Mouse (Mus musculus): ENCODE results near the gene Upk3b.
A peak's percentile ranks its signal among the peaks of the same experiment; 100 is the strongest.

The Upk3b gene

GRCm38 (mm10) chr5:136038258-136039214 lies at the start of gene Upk3b:
TSS of gene Upk3b (plus strand) at chr5:136038496.
- DNase-seq = no peak

DNA sequence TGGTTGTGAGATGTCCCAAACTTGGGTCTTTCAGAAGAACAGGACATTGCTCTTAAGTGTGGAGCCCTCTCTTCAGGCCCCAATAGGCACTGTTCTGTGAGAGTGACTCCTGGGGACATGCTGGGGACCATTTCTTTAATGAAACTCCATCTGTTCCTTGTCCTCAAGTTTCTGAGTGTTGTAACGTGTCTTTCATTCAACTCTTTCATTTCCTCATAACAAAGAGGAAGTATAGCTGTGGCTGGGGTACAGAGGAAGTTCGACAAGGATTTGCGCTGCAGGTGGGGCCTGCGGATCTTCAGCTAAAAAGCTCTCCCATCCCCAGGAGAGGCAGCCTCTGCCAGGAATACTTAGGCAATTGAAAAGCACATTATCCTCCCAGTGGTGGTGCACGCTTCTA lies 47.7 kb upstream of the Upk3b start:
- DNase-seq = no peak

GRCm38 (mm10) chr5:135993381-135993965 lies 44.8 kb upstream of the Upk3b start:
- DNase-seq = no peak

DNA sequence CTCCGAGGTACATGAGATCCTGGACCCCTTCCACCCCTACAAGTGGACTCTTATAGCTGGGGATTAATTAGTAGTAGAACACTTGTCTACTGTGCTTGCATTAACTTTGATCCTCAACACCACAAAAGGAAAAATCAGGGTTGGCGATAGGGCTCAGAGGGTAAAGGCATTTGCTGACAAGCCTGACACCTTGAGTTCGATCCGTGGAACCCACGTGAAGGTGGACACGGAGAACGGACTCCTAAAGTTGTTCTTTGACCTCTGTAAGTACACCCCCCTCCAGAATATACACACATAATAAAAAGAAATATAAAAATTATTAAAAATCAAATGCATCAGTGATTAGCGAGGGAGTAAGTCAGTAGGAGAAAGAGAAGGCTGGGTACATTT lies 44.0 kb upstream of the Upk3b start:
- DNase-seq = no peak

GRCm38 (mm10) chr5:135994725-135995687 lies 43.3 kb upstream of the Upk3b start, which contains the start of gene Dtx2:
TSS of gene Dtx2 (plus strand) at chr5:135994800.
- peak; percentile 92 for DNase-seq

- no peak for DNase-seq
These were observed 42.1 kb upstream of the Upk3b start for GRCm38 (mm10) chr5:135996162-135996561.

DNA sequence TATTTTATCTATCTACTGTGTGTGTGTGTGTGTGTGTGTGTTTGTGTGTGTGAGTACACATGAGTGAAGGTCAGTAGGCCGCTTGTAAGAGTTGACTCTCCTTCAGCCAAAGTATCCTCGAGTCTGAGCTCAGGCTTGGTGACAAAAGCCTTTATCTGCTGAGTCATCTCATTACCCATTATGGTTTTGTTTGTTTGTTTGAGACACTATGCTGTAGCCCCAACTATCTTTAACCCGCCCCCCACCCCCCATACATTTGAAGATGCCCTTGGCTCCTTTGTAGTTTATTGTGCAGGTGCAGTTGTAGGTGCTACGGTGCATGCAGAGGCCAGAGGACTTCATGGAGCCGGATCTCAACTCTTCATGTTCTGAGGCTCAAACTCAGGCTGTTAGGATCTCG lies 37.1 kb upstream of the Upk3b start:
- no peak for DNase-seq

GRCm38 (mm10) chr5:136002325-136002724 lies 36.0 kb upstream of the Upk3b start:
- no peak for DNase-seq

DNA sequence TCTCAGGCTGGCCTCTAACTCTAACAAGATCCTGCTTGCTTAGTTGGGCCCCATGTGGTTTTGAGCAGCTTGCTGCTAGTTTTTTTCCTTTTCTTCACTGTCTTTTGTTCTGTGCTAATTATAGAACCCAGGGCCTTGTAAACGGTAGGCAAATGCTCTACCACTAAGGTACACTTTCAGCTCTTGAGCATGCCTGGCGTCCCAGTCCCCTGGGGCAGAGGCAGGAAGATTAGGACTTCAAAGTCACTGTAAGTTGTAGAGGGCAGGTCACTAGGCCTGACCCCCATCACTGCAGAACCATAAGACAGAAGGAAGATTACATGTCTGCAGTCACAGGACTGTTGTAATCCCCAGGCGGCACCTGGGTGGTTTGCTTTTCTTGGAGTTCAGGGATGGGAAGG lies 35.5 kb upstream of the Upk3b start:
- no peak for DNase-seq

DNA sequence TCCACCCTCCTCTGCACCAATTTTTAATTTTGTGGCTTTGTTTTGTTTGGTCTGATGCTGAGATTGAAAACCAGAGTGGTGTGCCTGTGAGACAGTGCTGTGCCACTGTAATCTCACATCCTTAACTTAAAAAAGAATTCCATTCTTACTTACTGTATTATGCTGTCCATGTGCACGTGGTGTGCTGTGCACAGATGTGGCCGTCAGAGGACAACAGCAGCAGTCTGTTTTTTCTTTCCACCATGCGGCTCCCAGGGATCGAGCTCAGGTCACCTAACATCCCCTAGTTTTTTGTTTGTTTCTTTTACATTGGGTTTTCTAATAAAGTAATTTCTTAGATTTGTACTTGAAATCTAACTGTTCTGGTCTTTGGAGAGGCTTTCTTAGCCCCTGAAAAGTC lies 33.8 kb upstream of the Upk3b start:
- no peak for DNase-seq

DNA sequence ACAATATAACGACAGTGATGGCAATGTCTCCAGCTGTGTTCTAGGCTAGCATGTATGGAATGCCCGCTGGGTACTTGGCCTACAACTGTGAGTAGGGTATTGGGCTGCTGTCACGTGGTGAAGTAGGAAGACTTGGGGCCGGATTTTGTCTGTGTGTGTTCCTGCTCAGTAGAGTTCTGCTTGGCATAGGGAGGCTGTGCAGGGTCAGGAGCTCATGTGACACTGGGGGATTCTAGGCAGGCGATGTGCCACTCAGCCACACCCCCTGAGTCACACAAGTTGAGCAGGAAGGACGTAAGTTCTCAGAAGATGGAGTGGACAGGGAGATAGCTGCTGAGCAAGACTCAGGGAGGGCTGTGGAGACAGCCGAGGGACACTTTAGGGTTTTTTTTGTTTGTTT lies 30.6 kb upstream of the Upk3b start:
- DNase-seq = no peak

GRCm38 (mm10) chr5:136014877-136015276 lies 23.4 kb upstream of the Upk3b start:
- DNase-seq = no peak

DNA sequence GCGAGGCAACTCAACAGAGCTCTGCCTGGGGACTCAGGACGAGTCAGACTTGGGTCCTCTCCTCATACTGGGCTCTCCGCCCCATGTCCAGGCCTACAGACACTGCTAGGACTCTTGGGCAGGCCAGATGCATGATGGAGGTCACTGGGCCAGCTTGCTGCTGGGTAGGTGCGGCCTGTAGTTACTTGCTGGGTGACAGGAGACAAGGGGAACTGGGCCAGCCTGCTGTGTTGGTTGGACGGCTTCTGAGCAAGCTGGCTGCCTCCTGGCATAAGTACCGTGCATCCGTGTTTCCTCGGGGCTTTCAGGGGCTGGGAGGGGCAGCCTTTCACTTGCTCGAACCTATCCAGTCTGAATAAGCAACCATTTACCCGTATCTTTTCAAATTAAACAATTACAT lies 22.7 kb upstream of the Upk3b start:
- no peak for DNase-seq

GRCm38 (mm10) chr5:136016014-136016876 lies 22.1 kb upstream of the Upk3b start:
- no peak for DNase-seq

DNA sequence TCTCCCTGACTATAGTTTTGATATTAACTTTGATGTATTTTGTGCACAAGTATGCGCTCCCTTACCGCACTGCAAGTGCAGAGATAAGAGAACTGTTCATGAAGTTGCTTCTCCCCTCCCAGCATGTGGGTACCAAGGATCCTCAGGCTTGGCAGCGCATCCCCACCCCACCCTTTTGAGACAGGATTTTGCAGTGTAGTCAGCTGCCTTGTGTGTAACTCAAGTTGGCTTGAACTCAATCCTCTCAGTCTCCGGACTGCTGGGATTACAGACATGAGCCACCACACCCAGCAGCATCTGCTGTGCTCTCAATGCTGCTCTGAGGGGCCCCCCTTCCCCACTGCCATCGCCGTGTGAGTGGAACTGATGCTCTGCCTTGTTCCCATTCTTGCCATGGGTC lies 21.0 kb upstream of the Upk3b start:
- no peak for DNase-seq

- DNase-seq = no peak
These were observed 19.6 kb upstream of the Upk3b start for GRCm38 (mm10) chr5:136018726-136019125.

DNA sequence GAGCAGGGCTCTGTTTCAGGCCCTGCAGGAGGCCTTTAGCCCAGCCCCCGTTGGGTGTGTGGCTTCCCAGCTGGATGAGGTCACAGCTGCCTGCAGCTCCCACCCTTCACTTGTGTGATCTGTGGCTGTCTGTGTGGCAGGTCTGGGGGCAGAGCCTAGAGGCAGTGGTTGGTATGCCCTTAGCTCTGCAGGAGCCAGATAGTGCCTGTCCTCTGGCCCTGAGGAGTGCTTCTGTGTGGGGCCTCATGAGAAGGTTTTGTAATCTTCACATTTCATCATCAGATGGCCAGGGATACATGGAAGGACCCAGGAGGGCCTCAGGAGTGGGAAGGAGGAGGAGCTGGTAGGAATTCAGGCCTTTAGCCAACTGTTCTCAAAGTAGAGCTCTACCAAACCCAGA lies 18.4 kb upstream of the Upk3b start:
- DNase-seq = no peak

DNA sequence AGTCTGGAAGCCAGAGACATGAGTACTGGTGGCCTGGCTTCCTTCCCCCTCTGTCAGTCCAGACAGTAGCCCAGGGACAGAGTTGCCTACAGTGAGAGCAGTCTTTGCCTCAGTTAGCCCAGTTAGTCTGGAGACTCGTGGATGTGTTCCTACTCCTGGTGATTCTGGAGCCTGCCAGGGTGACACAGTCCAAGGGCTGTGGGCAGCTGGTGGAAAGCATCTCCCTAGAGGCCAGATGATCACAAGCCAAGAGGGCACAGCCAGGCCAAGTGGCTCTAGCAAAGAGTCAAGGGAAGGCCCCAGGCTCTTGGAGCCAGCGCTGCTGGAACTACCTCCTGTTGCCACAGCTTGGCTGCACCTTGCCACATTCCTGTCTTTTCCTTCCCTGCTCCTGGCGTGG lies 12.6 kb upstream of the Upk3b start:
- DNase-seq = no peak

DNA sequence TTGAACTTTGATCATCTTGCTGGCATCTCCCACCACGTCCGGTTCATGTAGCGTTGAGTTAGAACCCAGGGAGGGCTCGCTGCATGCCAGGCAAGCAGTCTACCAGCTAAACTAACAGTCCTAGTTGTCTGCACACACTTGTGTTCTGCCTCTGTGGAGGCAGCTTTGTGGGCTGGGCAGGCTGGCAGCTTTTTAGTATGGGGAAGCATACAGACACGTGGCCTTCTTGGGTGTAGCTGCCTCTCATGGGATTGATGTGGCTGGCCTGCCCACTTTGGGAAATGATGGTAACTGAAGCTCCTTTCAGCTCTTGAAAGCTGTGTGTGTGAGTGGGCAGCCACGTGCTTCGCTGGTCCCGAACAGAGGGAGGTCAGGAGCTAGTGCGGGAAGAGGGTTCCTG lies 11.4 kb upstream of the Upk3b start:
- DNase-seq = peak; percentile 15

DNA sequence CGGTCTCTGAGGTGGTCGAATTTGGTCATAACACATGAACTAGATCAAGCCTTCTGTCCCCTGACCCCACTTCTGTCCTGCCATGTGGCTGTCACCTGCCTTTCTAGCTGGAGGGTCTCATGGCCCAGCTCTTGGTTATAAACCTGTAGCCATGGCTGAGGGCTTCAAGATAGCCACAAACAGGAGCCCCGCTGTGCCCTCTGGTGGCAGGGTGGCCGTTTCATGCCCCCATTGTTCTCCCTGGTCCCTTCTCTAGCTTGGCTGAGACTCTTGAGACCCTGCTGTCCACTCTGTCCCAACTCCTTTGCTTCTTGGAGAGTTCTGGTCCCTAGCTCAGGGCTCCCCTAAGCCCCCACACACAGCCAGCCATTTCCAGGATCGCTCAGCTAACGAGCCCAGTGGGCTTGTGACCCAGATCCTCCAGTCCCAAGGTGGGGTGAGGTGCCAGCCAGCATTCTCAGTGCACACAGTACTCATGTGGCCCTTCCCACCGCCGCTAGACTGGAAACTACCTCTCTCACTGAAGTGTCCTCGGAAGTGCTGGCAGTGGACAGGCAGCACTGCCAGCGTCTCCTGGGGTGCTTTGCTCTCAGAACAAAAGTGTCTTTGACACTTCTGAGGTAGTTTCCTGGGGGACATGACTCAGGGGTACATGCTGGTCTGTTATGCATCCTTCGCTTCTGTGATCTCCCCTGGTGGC lies 10.5 kb upstream of the Upk3b start:
- no peak for DNase-seq

GRCm38 (mm10) chr5:136034868-136035267 lies 3.4 kb upstream of the Upk3b start:
- DNase-seq = no peak

GRCm38 (mm10) chr5:136035285-136035684 lies 3.0 kb upstream of the Upk3b start:
- DNase-seq = no peak
